Mouse (Mus musculus) layer of hippocampus, adult 9-10 months (tissue): ENCODE measurements at regions not wholly inside any gene's neighbourhood (a gene's known extent, or its start where the extent isn't known, plus 50 kb on each side); places are given as distances from the start of the nearest gene placed in this dataset.
A peak's percentile ranks its signal among the peaks of the same experiment; 100 is the strongest.
"Not testable (repeated sequence)": the region's sequence is repeated elsewhere in the genome, so short reads cannot be mapped to it uniquely, and the experiment has no call there.

Experiments used
- DNase-seq: peaks from one replicate; pipeline ENCODE4 v3.0.0; 2022; ENCODE audit warnings: low spot score

DNA sequence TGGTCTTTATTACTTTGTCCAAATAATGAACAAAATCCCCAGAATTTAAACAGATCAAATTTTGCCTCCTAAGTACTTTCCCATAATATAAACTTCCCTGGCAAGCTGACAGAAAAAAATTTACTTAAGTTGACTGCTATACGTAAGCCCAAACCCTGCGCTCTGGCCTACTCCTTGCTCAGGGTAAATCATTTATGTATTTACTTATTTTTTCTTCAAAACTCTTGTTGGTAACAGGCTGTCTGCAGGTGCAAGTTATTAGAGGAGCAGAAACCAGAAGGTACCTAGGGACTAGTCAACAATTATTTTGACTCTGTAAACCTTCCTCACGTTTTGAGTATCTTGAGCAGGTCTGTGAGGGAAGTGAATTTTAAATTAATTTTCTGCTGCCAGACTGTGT is 2615.7 kb downstream of the Poteg start:
- DNase-seq = no peak

GRCm38 (mm10) chr8:30077726-30078125 is 2630.3 kb downstream of the Poteg start:
- no peak for DNase-seq

GRCm38 (mm10) chr8:30127766-30128165 is 2680.3 kb downstream of the Poteg start:
- no peak for DNase-seq

GRCm38 (mm10) chr8:30134999-30135398 is 2687.5 kb downstream of the Poteg start:
- DNase-seq = no peak

GRCm38 (mm10) chr8:30151181-30151844 is 2703.8 kb downstream of the Poteg start:
- DNase-seq = no peak

GRCm38 (mm10) chr8:30152921-30153320 is 2705.5 kb downstream of the Poteg start:
- DNase-seq = no peak

- no peak for DNase-seq
Measured at GRCm38 (mm10) chr8:30171881-30172280, 2724.4 kb downstream of the Poteg start.

- DNase-seq = not testable (repeated sequence)
Measured at GRCm38 (mm10) chr8:30202746-30203145, 2755.3 kb downstream of the Poteg start.

DNA sequence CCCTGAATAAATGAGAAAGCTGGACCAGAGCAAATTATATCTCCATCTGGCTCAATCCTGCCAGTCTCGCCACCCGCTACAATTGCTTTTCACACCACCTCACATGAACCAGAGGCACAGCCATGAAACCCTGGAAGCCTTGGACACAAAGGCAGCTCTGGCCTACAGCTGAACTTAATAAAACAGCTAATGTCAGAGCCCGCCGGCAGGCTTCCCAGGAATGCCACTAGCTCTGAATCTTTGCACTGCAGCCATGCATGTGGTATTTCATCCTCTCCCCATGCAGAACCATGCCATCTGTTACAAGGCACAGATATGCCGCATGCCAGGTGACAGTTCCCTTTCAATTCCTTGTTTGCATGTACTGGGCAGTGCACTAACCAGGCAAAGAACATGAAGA is 2779.9 kb downstream of the Poteg start:
- no peak for DNase-seq

DNA sequence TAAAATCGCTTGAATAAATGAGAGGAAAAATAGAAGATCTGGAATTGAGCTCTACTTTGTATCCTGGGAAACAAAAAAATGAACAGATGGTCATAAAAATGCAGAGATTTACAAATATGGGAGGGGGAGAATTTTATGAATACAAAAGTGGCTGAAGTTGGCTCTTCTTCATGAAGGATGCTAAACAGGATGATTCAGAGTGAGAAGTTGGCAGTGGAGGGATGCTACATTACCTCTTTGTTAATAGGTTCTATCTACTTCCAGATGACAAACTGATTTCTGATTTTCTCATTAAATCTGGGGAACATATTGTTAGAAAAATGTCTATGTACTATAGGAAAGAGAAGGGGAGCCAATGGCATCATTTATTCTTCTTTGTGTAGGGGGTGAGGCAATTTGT is 2785.8 kb downstream of the Poteg start:
- DNase-seq = peak; percentile 5

GRCm38 (mm10) chr8:30251797-30252196 is 2804.3 kb downstream of the Poteg start:
- DNase-seq = no peak

DNA sequence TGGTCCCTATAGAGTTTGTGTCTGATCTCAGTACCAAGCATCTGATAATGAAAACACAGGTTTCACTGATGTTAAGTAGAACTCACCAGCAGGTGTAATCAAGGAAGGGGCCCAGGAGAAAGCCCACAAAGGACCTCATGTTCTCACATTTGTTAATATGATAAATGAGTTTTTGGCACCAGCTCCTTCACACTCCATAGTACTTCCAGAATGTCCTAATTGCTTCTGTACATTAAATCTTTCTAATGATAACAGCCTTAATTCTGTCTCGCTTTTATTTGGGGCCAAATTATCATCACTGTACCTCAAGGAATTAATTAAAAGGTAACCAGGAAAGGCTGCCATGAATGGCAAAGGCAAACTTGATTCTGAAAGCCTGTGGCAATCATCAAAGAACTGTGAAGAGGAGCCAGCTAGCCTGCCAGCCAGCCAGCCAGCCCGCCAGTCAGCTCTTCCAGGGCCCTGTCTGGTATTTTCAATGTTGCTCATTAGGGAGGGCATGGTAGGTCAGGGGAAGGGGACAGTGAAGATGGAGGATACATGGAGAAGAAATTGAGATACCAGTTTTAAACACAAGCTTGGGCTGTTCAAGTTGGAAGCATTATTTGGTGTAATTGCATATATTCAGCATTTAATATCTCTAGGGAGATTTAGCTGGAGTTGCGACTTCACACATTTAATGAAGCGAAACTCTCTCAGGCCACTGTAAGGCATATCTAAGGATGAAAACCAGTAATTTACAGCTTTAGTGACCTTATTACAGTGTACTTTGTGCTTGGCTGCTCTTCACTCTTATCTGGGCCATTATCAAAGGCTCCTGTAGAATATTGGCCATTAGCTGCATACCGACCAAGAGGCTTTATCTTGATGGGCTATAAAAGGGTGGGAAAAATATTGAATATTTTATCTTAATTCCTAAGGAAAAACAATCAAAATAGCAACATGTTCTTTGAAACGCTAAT is 2822.8 kb downstream of the Poteg start:
- no peak for DNase-seq

GRCm38 (mm10) chr8:30289169-30289568 is 2841.7 kb downstream of the Poteg start:
- DNase-seq = peak; percentile 12

GRCm38 (mm10) chr8:30331201-30331600 is 2883.7 kb downstream of the Poteg start:
- DNase-seq = no peak

DNA sequence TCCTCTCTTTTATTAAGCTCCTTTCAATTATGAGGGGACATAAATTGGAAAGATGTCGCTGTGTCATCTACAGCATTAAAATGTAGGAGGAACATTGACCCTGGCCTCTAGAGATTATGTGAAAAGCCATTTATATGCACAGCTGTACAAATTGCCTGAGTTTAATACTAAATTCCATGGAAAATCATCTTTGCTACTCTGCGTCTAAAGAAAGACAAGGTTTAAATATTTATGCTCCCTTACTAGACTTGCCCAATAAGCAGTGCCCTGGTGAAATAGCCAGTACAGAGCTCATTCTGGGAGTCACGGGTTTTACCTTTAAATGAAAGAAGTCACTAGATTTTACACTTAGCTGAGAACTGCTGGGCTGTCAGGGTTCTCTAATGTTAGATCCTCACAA is 2885.9 kb downstream of the Poteg start:
- no peak for DNase-seq

DNA sequence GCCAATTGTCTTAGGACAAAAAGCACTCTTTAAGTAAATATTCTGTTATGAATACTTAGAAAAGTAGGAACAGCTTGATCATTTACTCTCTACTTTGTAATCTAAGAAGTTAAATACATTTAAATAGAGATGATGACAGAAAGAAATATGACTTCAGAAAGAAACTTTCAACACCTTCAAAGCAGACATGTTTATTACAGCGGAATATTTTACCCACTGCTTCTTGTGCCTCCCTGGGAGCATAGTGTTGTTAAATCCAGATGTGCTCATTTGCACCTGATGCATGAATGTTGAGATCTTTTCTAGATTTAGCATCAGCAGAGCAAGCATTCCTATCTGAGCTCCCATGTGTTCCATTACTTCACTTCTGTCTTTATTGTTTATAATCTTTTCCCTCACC is 2912.0 kb downstream of the Poteg start:
- no peak for DNase-seq

- DNase-seq = no peak
Measured at GRCm38 (mm10) chr8:30365721-30366120, 2918.3 kb downstream of the Poteg start.

GRCm38 (mm10) chr8:30391936-30392335 is 2944.5 kb downstream of the Poteg start:
- DNase-seq = no peak

- DNase-seq = no peak
Measured at GRCm38 (mm10) chr8:30439423-30439822, 2989.1 kb upstream of the 5930422O12Rik start.

- no peak for DNase-seq
Measured at GRCm38 (mm10) chr8:30441821-30442220, 2986.7 kb upstream of the 5930422O12Rik start.

GRCm38 (mm10) chr8:30443874-30444273 is 2984.6 kb upstream of the 5930422O12Rik start:
- DNase-seq = no peak

DNA sequence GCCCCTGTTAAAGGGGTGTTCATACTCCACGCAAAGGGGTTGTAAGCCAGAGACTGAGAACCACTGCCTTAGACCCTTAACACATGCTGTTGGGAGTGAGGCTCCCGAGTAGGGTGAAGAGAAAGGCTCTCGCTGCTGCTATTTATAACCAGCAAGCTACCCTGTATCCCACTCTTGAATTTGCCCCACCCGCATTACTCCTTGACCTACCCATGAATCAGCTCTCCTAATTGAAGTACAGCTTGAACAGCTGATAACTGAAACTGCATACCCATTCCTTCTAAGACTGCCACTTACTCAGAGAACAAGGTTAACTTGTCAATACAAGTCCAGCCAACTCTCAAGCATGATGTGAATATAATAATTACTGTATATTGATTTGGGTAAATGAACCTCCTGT is 2984.2 kb upstream of the 5930422O12Rik start:
- DNase-seq = no peak

- DNase-seq = no peak
Measured at GRCm38 (mm10) chr8:30458136-30458535, 2970.4 kb upstream of the 5930422O12Rik start.
